Mouse (Mus musculus): ENCODE results near the gene Uhmk1. TPM values are rescaled to one million over a fixed set of nuclear protein-coding genes. Genes with fewer than 3 reads are reported as not detected.
A peak's percentile ranks its signal among the peaks of the same experiment; 100 is the strongest.

The Uhmk1 gene
- polyA plus RNA-seq, 1 experiment from 2014 or later: 10.0 TPM

GRCm38 (mm10) chr1:170200379-170200778, 14.8 kb downstream of the Uhmk1 start:
- Histone ChIP-seq H3K36me3 (replicated peaks) (peaks cover 92% of the 10 kb centered on the region), H3K27ac (no peak overlapping the region), H3K27me3 (ENCODE audit: poor library complexity, severe bottlenecking) (no peaks in the 10 kb centered on the region), H3K4me3 (no peak overlapping the region), H3K9me3 (no peaks in the 10 kb centered on the region), H3K4me1 (no peaks in the 10 kb centered on the region)
- no peak for DNase-seq (ENCODE audit: extremely low spot score, low spot score)
- WGBS: 80% methylated on average over 3 of the region's 3 CpGs

- Histone ChIP-seq H3K4me1 (no peaks in the 10 kb centered on the region), H3K9me3 (no peaks in the 10 kb centered on the region), H3K4me3 (no peak overlapping the region), H3K27ac (no peak overlapping the region), H3K36me3 (replicated peaks) (peaks cover 91% of the 10 kb centered on the region), H3K27me3 (ENCODE audit: poor library complexity, severe bottlenecking) (no peaks in the 10 kb centered on the region)
- 96% methylated on average over 8 of the region's 8 CpGs for WGBS
- no peak for DNase-seq (ENCODE audit: extremely low spot score, low spot score)
Observed at GRCm38 (mm10) chr1:170196211-170196610, 19.0 kb downstream of the Uhmk1 start.

- no peaks in the 10 kb centered on the region for H3K27me3 ChIP-seq (ENCODE audit: poor library complexity, severe bottlenecking)
- DNase-seq (ENCODE audit: extremely low spot score, low spot score): no peak
- no peak overlapping the region for H3K27ac ChIP-seq
- peaks cover 51% of the 10 kb centered on the region for H3K36me3 ChIP-seq (replicated peaks)
- H3K9me3 ChIP-seq: no peaks in the 10 kb centered on the region
- H3K4me3 ChIP-seq: no peak overlapping the region
- WGBS: 97% methylated on average over 1 of the region's 1 CpGs
- H3K4me1 ChIP-seq: no peaks in the 10 kb centered on the region
Observed at GRCm38 (mm10) chr1:170191925-170192324, 23.3 kb downstream of the Uhmk1 start.

- Histone ChIP-seq H3K27ac (no peak overlapping the region), H3K9me3 (no peaks in the 10 kb centered on the region), H3K4me3 (no peak overlapping the region), H3K4me1 (no peaks in the 10 kb centered on the region), H3K36me3 (replicated peaks) (peaks cover 34% of the 10 kb centered on the region), H3K27me3 (ENCODE audit: poor library complexity, severe bottlenecking) (no peaks in the 10 kb centered on the region)
- WGBS: 87% methylated on average over 4 of the region's 4 CpGs
- no peak for DNase-seq (ENCODE audit: extremely low spot score, low spot score)
Observed at GRCm38 (mm10) chr1:170190225-170190624, 25.0 kb downstream of the Uhmk1 start.

GRCm38 (mm10) chr1:170188601-170189000, 26.6 kb downstream of the Uhmk1 start:
- Histone ChIP-seq H3K4me1 (no peaks in the 10 kb centered on the region), H3K4me3 (no peak overlapping the region), H3K27ac (no peak overlapping the region), H3K36me3 (replicated peaks) (peaks cover 18% of the 10 kb centered on the region), H3K9me3 (no peaks in the 10 kb centered on the region), H3K27me3 (ENCODE audit: poor library complexity, severe bottlenecking) (no peaks in the 10 kb centered on the region)
- no peak for DNase-seq (ENCODE audit: extremely low spot score, low spot score)
- 87% methylated on average over 11 of the region's 11 CpGs for WGBS

- no peak for DNase-seq (ENCODE audit: extremely low spot score, low spot score)
- H3K9me3 ChIP-seq: no peaks in the 10 kb centered on the region
- H3K27ac ChIP-seq: no peak overlapping the region
- H3K4me3 ChIP-seq: no peak overlapping the region
- no peaks in the 10 kb centered on the region for H3K27me3 ChIP-seq (ENCODE audit: poor library complexity, severe bottlenecking)
- WGBS: 89% methylated on average over 5 of the region's 5 CpGs
- peaks cover 5% of the 10 kb centered on the region for H3K36me3 ChIP-seq (replicated peaks)
- no peaks in the 10 kb centered on the region for H3K4me1 ChIP-seq
Observed at GRCm38 (mm10) chr1:170186531-170186930, 28.7 kb downstream of the Uhmk1 start.

GRCm38 (mm10) chr1:170185137-170185536, 30.1 kb downstream of the Uhmk1 start:
- H3K27ac ChIP-seq: no peak overlapping the region
- no peak for DNase-seq (ENCODE audit: extremely low spot score, low spot score)
- H3K9me3 ChIP-seq: no peaks in the 10 kb centered on the region
- H3K27me3 ChIP-seq (ENCODE audit: poor library complexity, severe bottlenecking): no peaks in the 10 kb centered on the region
- no peaks in the 10 kb centered on the region for H3K36me3 ChIP-seq (replicated peaks)
- no peaks in the 10 kb centered on the region for H3K4me1 ChIP-seq
- H3K4me3 ChIP-seq: no peak overlapping the region
- WGBS: 94% methylated on average over 3 of the region's 3 CpGs

- no peak overlapping the region for H3K4me3 ChIP-seq
- DNase-seq (ENCODE audit: extremely low spot score, low spot score): no peak
- H3K27me3 ChIP-seq (ENCODE audit: poor library complexity, severe bottlenecking): no peaks in the 10 kb centered on the region
- no peaks in the 10 kb centered on the region for H3K36me3 ChIP-seq (replicated peaks)
- H3K27ac ChIP-seq: no peak overlapping the region
- no peaks in the 10 kb centered on the region for H3K9me3 ChIP-seq
- H3K4me1 ChIP-seq: no peaks in the 10 kb centered on the region
Observed at GRCm38 (mm10) chr1:170182706-170183105, 32.5 kb downstream of the Uhmk1 start.

- Histone ChIP-seq H3K27me3 (ENCODE audit: poor library complexity, severe bottlenecking) (no peaks in the 10 kb centered on the region), H3K27ac (no peak overlapping the region), H3K9me3 (no peaks in the 10 kb centered on the region), H3K4me1 (peaks cover 26% of the 10 kb centered on the region), H3K4me3 (no peak overlapping the region), H3K36me3 (replicated peaks) (no peaks in the 10 kb centered on the region)
- DNase-seq (ENCODE audit: extremely low spot score, low spot score): no peak
- WGBS: 89% methylated on average over 8 of the region's 8 CpGs
Observed at GRCm38 (mm10) chr1:170176661-170177239, 38.4 kb downstream of the Uhmk1 start.

- DNase-seq (ENCODE audit: extremely low spot score, low spot score): no peak
- Histone ChIP-seq H3K4me3 (peak overlapping the region; percentile 82; the same call in 1 of the 2 replicates), H3K27me3 (ENCODE audit: poor library complexity, severe bottlenecking) (no peaks in the 10 kb centered on the region), H3K36me3 (replicated peaks) (no peaks in the 10 kb centered on the region), H3K27ac (no peak overlapping the region), H3K9me3 (no peaks in the 10 kb centered on the region), H3K4me1 (peaks cover 26% of the 10 kb centered on the region)
- 61% methylated on average over 6 of the region's 6 CpGs for WGBS
Observed at GRCm38 (mm10) chr1:170175848-170176247, 39.3 kb downstream of the Uhmk1 start.

GRCm38 (mm10) chr1:170174814-170175332, 40.3 kb downstream of the Uhmk1 start, which contains the start of gene Uap1:
Gene Uap1, minus strand, starts transcription at chr1:170174957.
- Histone ChIP-seq H3K4me1 (peaks cover 26% of the 10 kb centered on the region), H3K27ac (peak within 1 kb of the TSS; percentile 92), H3K27me3 (ENCODE audit: poor library complexity, severe bottlenecking) (no peaks in the 10 kb centered on the region), H3K9me3 (no peaks in the 10 kb centered on the region), H3K36me3 (replicated peaks) (no peaks in the 10 kb centered on the region), H3K4me3 (peak within 1 kb of the TSS; percentile 82)
- under 1% methylated on average over 52 of the region's 52 CpGs for WGBS
- peak; percentile 95 for DNase-seq (ENCODE audit: extremely low spot score, low spot score)

- H3K27ac ChIP-seq: peak overlapping the region; percentile 92
- peaks cover 26% of the 10 kb centered on the region for H3K4me1 ChIP-seq
- no peaks in the 10 kb centered on the region for H3K36me3 ChIP-seq (replicated peaks)
- no peaks in the 10 kb centered on the region for H3K27me3 ChIP-seq (ENCODE audit: poor library complexity, severe bottlenecking)
- H3K9me3 ChIP-seq: no peaks in the 10 kb centered on the region
- WGBS: 1% methylated on average over 50 of the region's 50 CpGs
- DNase-seq (ENCODE audit: extremely low spot score, low spot score): no peak
- H3K4me3 ChIP-seq: peak overlapping the region; percentile 82
Observed at GRCm38 (mm10) chr1:170173991-170174813, 41.0 kb downstream of the Uhmk1 start.

- Histone ChIP-seq H3K27ac (no peak overlapping the region), H3K36me3 (replicated peaks) (peaks cover 26% of the 10 kb centered on the region), H3K4me1 (peaks cover under 1% of the 10 kb centered on the region; the same call in 1 of the 2 replicates), H3K4me3 (no peak overlapping the region), H3K9me3 (no peaks in the 10 kb centered on the region), H3K27me3 (ENCODE audit: poor library complexity, severe bottlenecking) (no peaks in the 10 kb centered on the region)
- WGBS: 96% methylated on average over 6 of the region's 6 CpGs
- DNase-seq (ENCODE audit: extremely low spot score, low spot score): no peak
Observed at GRCm38 (mm10) chr1:170167781-170168180, 47.4 kb downstream of the Uhmk1 start.

Data from forebrain, embryonic 10.5 days (tissue).